19 mouse cellular contexts compared by ENCODE assay signal in genomic region chr9:56706482-56707085, GRCm38 (mm10).
DNase-seq lines count a peak whose midpoint lies in the region; ATAC-seq lines count a peak whose summit lies in the region.
"Had no signal": no experiment of that assay in that cellular context is flagged by ENCODE, and none has a peak within 500 bp of the region (broad histone marks: within the 10 kb centered on the region; RNA-seq: fewer than 3 reads in every experiment).

No protein-coding gene starts in this region.

- peaks cover 11% of the 10 kb centered on the region; the same call in 1 of the 2 replicates for H3K4me1 ChIP-seq in midbrain, embryonic 14.5 days (ENCODE audit: control insufficient read depth, insufficient read depth, low read length)
- H3K4me1 ChIP-seq in midbrain, embryonic 10.5 days: no peaks in the 10 kb centered on the region
- peaks cover 9% of the 10 kb centered on the region for H3K4me1 ChIP-seq in limb, embryonic 12.5 days (replicated peaks)
- H3K4me1 ChIP-seq in neural tube, embryonic 15.5 days: peaks cover 47% of the 10 kb centered on the region

- H3K9me3 ChIP-seq in midbrain, embryonic 14.5 days (ENCODE audit: control insufficient read depth, low read length): no peaks in the 10 kb centered on the region
- no peaks in the 10 kb centered on the region for H3K9me3 ChIP-seq in midbrain, embryonic 10.5 days (replicated peaks)
- H3K9me3 ChIP-seq in limb, embryonic 12.5 days: no peaks in the 10 kb centered on the region
- H3K9me3 ChIP-seq in neural tube, embryonic 15.5 days (replicated peaks): no peaks in the 10 kb centered on the region
- H3K9me3 ChIP-seq: forebrain, embryonic 12.5 days had no signal

- no peaks in the 10 kb centered on the region for H3K36me3 ChIP-seq in midbrain, embryonic 14.5 days (ENCODE audit: control insufficient read depth, insufficient read depth, low read length)
- H3K36me3 ChIP-seq in midbrain, embryonic 10.5 days: no peaks in the 10 kb centered on the region
- H3K36me3 ChIP-seq in limb, embryonic 12.5 days: no peaks in the 10 kb centered on the region
- H3K36me3 ChIP-seq in neural tube, embryonic 15.5 days: no peaks in the 10 kb centered on the region
- H3K36me3 ChIP-seq: forebrain, embryonic 12.5 days had no signal

- 41% methylated on average over 15 of the region's 15 CpGs for WGBS in midbrain, embryonic 14.5 days
- WGBS in midbrain, embryonic 10.5 days: 74% methylated on average over 15 of the region's 15 CpGs
- whole genome bisulfite sequencing in limb, embryonic 12.5 days: 25% methylated on average over 15 of the region's 15 CpGs
- WGBS in neural tube, embryonic 15.5 days: 36% methylated on average over 15 of the region's 15 CpGs

- H3K27ac ChIP-seq in midbrain, embryonic 14.5 days (replicated peaks; ENCODE audit: low read depth, low read length): peak overlapping the region; percentile 60
- H3K27ac ChIP-seq in midbrain, embryonic 10.5 days (replicated peaks): no peak overlapping the region
- no peak overlapping the region for H3K27ac ChIP-seq in limb, embryonic 12.5 days
- H3K27ac ChIP-seq in neural tube, embryonic 15.5 days (replicated peaks): peak overlapping the region; percentile 24
- H3K27ac ChIP-seq: forebrain, embryonic 12.5 days; stomach, postnatal 0 days had no signal

- H3K9ac ChIP-seq in midbrain, embryonic 14.5 days (replicated peaks; ENCODE audit: low read length): no peak overlapping the region
- H3K9ac ChIP-seq in limb, embryonic 12.5 days (replicated peaks): peak overlapping the region; percentile 12; the same call in 1 of the 2 replicates
- no peak overlapping the region for H3K9ac ChIP-seq in neural tube, embryonic 15.5 days (replicated peaks)
- H3K9ac ChIP-seq: forebrain, embryonic 12.5 days; liver, postnatal 0 days had no signal

- H3K4me3 ChIP-seq in midbrain, embryonic 14.5 days (replicated peaks; ENCODE audit: low read depth, low read length): no peak overlapping the region
- no peak overlapping the region for H3K4me3 ChIP-seq in midbrain, embryonic 10.5 days
- no peak overlapping the region for H3K4me3 ChIP-seq in limb, embryonic 12.5 days (replicated peaks)
- no peak overlapping the region for H3K4me3 ChIP-seq in neural tube, embryonic 15.5 days (replicated peaks)
- H3K4me3 ChIP-seq: forebrain, embryonic 12.5 days had no signal

- H3K27me3 ChIP-seq in midbrain, embryonic 14.5 days (ENCODE audit: control insufficient read depth, insufficient read depth, low read length): no peaks in the 10 kb centered on the region
- H3K27me3 ChIP-seq in midbrain, embryonic 10.5 days (ENCODE audit: low read depth, poor library complexity, severe bottlenecking): no peaks in the 10 kb centered on the region
- H3K27me3 ChIP-seq in limb, embryonic 12.5 days: peaks cover 7% of the 10 kb centered on the region; the same call in 1 of the 2 replicates
- no peaks in the 10 kb centered on the region for H3K27me3 ChIP-seq in neural tube, embryonic 15.5 days (replicated peaks)

- peak overlapping the region; percentile 3; the same call in 1 of the 2 replicates for H3K4me2 ChIP-seq in midbrain, embryonic 14.5 days (ENCODE audit: low read length)
- H3K4me2 ChIP-seq in limb, embryonic 12.5 days: peak overlapping the region; percentile 16
- no peak overlapping the region for H3K4me2 ChIP-seq in neural tube, embryonic 15.5 days
- H3K4me2 ChIP-seq: forebrain, embryonic 12.5 days had no signal

- DNase-seq in embryo, embryonic 10.5 days (ENCODE audit: low spot score): peak; percentile 17
- DNase-seq in embryo, embryonic 9.5 days (ENCODE audit: extremely low spot score): no peak
- peak; percentile 69 for DNase-seq in midbrain, embryonic 14.5 days
- no peak for DNase-seq in midbrain, embryonic 10.5 days (ENCODE audit: low spot score)
- DNase-seq in spleen, postnatal 36 days (ENCODE audit: low spot score in 2 of 2): no peak
- DNase-seq in testis, postnatal 10 days (ENCODE audit: low spot score): no peak
- DNase-seq: cerebellum, adult 9-11 months; heart, postnatal 14 days; kidney, postnatal 25 days; layer of hippocampus, postnatal 36 days; left cerebral cortex, postnatal 4 days; liver, postnatal 0 days; lung, postnatal 4 days; thymus, postnatal 4 days had no signal

- ATAC-seq in midbrain, embryonic 14.5 days (ENCODE audit: low FRiP score, low TSS enrichment): no peak; the same call in 1 of the 2 replicates
- ATAC-seq in limb, embryonic 12.5 days (ENCODE audit: insufficient number of reproducible peaks, insufficient read depth, low FRiP score, low TSS enrichment, low read depth): no peak
- ATAC-seq in neural tube, embryonic 15.5 days (ENCODE audit: low FRiP score): 0 out of 2 replicates have a peak, but pooled peaks have one; percentile 45
- ATAC-seq: liver, postnatal 0 days; Patski had no signal

Comparison
In these comparisons a context has a peak if more than half of its experiments do, and no peak if none do; other contexts are left out.
1. DNase-seq: peak in embryo, embryonic 10.5 days (single experiment) and midbrain, embryonic 14.5 days (single experiment); none in embryo, embryonic 9.5 days (single experiment), midbrain, embryonic 10.5 days (single experiment), spleen, postnatal 36 days (0 of 2) and testis, postnatal 10 days (single experiment).
2. H3K27ac ChIP-seq: peak in midbrain, embryonic 14.5 days (single experiment) and neural tube, embryonic 15.5 days (single experiment); none in midbrain, embryonic 10.5 days (single experiment) and limb, embryonic 12.5 days (single experiment).